Mouse (Mus musculus) C2C12 (cell line): ENCODE measurements around the gene Gm45716. TPM values are rescaled to one million over a fixed set of nuclear protein-coding genes. Genes with fewer than 3 reads are reported as not detected.

ENCODE experiments used
- H3K27me3 ChIP-seq: one replicate; pipeline ENCODE4 v1.6.1; 2011; ENCODE audit not compliant: control insufficient read depth, insufficient read depth, insufficient read length
- H3K36me3 ChIP-seq: one replicate; pipeline ENCODE4 v1.6.1; 2011; ENCODE audit not compliant: control insufficient read depth, insufficient read depth
- H3K4me3 ChIP-seq: one replicate; pipeline ENCODE4 v1.5.1; 2011; ENCODE audit warnings: mild to moderate bottlenecking, control low read depth; ENCODE audit not compliant: poor library complexity, insufficient read depth, severe bottlenecking
- H3K79me2 ChIP-seq: one replicate; pipeline ENCODE4 v1.6.1; 2011; ENCODE audit not compliant: control insufficient read depth, insufficient read depth
- H3K79me3 ChIP-seq: one replicate; pipeline ENCODE4 v1.6.1; 2011; ENCODE audit warnings: low read depth, control low read depth
- H3ac ChIP-seq: one replicate; pipeline ENCODE3; 2011; ENCODE audit warnings: low read depth; ENCODE audit not compliant: control insufficient read depth, insufficient read length
- CEBPB ChIP-seq: IDR thresholded peaks from one replicate; pipeline ENCODE4 v1.6.1; 2011; ENCODE audit warnings: low read depth, mild to moderate bottlenecking, control low read depth, moderate library complexity
- CTCF ChIP-seq: IDR thresholded peaks from one replicate; pipeline ENCODE4 v1.5.1; 2011; ENCODE audit not compliant: control insufficient read depth, insufficient read depth, insufficient read length
- FOSL1 ChIP-seq: IDR thresholded peaks from one replicate; pipeline ENCODE4 v1.8.0; 2011; ENCODE audit warnings: mild to moderate bottlenecking, low read length; ENCODE audit not compliant: poor library complexity, insufficient read depth, severe bottlenecking
- MAX ChIP-seq: IDR thresholded peaks from one replicate; pipeline ENCODE4 v1.6.1; 2011; ENCODE audit warnings: mild to moderate bottlenecking, control low read depth
- MYOD1 ChIP-seq: IDR thresholded peaks from one replicate; pipeline ENCODE4 v1.6.1; 2011; ENCODE audit warnings: low read depth; ENCODE audit not compliant: control insufficient read depth, insufficient read length
- MYOG ChIP-seq: IDR thresholded peaks from one replicate; pipeline ENCODE4 v1.6.1; 2011; ENCODE audit not compliant: control insufficient read depth, insufficient read length; ENCODE audit errors: extremely low read depth
- USF1 ChIP-seq: IDR thresholded peaks from one replicate; pipeline ENCODE4 v1.6.1; 2011; ENCODE audit warnings: low read depth, mild to moderate bottlenecking, control low read depth, moderate library complexity
- polyA plus RNA-seq: library from polyadenylated mRNA; unstranded; fragments of >200 nt; fragmentation: generic; extraction: Trizol; gene quantifications from one replicate; pipeline ENCODE4 v1.2.1, GENCODE M21; 2012; ENCODE audit warnings: missing spikeins

Gm45716 gene
- polyA plus RNA-seq, 1 experiment, result 22.9 TPM

- Histone ChIP-seq H3ac (peak within 1 kb of the TSS; percentile 84), H3K4me3 (peak within 1 kb of the TSS; percentile 92)
- TF ChIP-seq CEBPB (no peak), MYOD1 (peak; percentile 69)
Measured at GRCm38 (mm10) chr11:90249025-90249650, 61.7 kb downstream of the Gm45716 start, which contains the start of gene Mmd. Mmd (plus strand) TSS chr11:90249456.

DNA sequence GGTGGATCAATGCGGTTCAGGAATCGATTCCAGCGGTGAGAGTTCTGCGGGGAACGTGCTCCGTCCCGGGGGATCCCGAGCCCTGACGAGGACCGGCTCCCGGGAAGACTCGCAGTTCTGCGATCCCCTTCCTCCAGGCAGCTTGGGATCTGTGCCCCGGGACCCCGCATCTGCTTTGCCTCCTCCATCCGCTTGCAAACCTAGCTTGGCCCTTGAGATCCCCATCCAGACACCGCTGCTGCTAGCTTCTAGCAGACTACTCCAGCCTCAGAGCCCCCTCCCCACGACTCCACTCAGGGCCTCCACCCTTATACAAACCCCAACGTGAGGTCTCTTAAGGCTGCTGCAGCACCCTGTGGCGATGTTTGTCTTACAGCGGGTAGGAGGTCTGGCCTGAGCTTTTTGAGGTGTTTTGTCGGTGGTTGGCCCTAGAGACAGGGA, 62.2 kb downstream of the Gm45716 start:
- Histone ChIP-seq H3K79me2 (peaks cover 55% of the 10 kb centered on the region), H3K4me3 (peak overlapping the region; percentile 92), H3K79me3 (peaks cover 52% of the 10 kb centered on the region), H3K27me3 (no peaks in the 10 kb centered on the region), H3K36me3 (peaks cover 14% of the 10 kb centered on the region), H3ac (peak overlapping the region; percentile 84)
- TF ChIP-seq USF1 (no peak), CEBPB (no peak), MAX (no peak), CTCF (no peak), FOSL1 (no peak), MYOG (no peak), MYOD1 (no peak)

More at GRCm38 (mm10) chr11:90249025-90249650, 61.7 kb downstream of the Gm45716 start, which contains the start of gene Mmd:
- no peaks in the 10 kb centered on the region for H3K27me3 ChIP-seq
- H3K79me2 ChIP-seq, result peaks cover 49% of the 10 kb centered on the region
- H3K79me3 ChIP-seq, result peaks cover 46% of the 10 kb centered on the region
- H3K36me3 ChIP-seq, result peaks cover 8% of the 10 kb centered on the region

- Histone ChIP-seq H3K79me2 (peaks cover 59% of the 10 kb centered on the region), H3K36me3 (peaks cover 17% of the 10 kb centered on the region), H3K79me3 (peaks cover 56% of the 10 kb centered on the region), H3ac (peak overlapping the region; percentile 84), H3K27me3 (no peaks in the 10 kb centered on the region), H3K4me3 (peak overlapping the region; percentile 92)
- TF ChIP-seq FOSL1, result no peak
- no peak for TF ChIP-seq CEBPB
- TF ChIP-seq USF1, result no peak
- TF ChIP-seq MYOG, result no peak
- TF ChIP-seq CTCF, result no peak
- no peak for TF ChIP-seq MYOD1
- no peak for TF ChIP-seq MAX
Measured at GRCm38 (mm10) chr11:90250189-90250588, 62.7 kb downstream of the Gm45716 start.

DNA sequence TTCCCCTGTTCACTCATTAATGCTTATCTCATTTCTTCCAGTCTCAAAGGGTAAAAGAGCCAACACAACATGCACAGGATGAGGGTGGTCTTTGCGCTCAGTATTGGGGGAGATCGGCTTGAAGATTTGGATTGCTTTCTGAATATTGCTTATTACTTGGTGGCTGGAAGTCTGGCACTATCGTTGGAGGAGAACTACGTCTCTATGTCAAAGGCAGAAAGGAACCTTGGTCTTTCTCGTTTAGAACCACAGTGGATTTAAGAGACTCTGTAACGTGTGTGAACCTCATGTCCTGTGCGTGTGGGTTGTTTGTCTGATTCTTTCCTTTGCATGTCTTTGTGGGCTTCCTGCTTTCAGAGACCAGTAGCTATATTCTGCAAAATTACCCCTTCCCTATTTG, 63.2 kb downstream of the Gm45716 start:
- Histone ChIP-seq H3K36me3 (peaks cover 23% of the 10 kb centered on the region), H3K4me3 (peak overlapping the region; percentile 92), H3ac (peak overlapping the region; percentile 74), H3K79me3 (peaks cover 62% of the 10 kb centered on the region), H3K27me3 (no peaks in the 10 kb centered on the region), H3K79me2 (peaks cover 65% of the 10 kb centered on the region)
- TF ChIP-seq MAX (no peak), CEBPB (no peak), CTCF (no peak), USF1 (no peak), MYOG (no peak), MYOD1 (no peak), FOSL1 (no peak)

GRCm38 (mm10) chr11:90251923-90252322, 64.4 kb downstream of the Gm45716 start:
- H3K36me3 ChIP-seq, result peaks cover 35% of the 10 kb centered on the region
- peak overlapping the region; percentile 92 for H3K4me3 ChIP-seq
- peaks cover 77% of the 10 kb centered on the region for H3K79me2 ChIP-seq
- no peak for TF ChIP-seq CEBPB
- H3K79me3 ChIP-seq, result peaks cover 74% of the 10 kb centered on the region
- H3K27me3 ChIP-seq, result no peaks in the 10 kb centered on the region
- H3ac ChIP-seq, result peak overlapping the region; percentile 54

- H3ac ChIP-seq, result peak overlapping the region; percentile 60
- peaks cover 81% of the 10 kb centered on the region for H3K79me2 ChIP-seq
- no peaks in the 10 kb centered on the region for H3K27me3 ChIP-seq
- peaks cover 78% of the 10 kb centered on the region for H3K79me3 ChIP-seq
- H3K36me3 ChIP-seq, result peaks cover 39% of the 10 kb centered on the region
- TF ChIP-seq MAX (no peak), CEBPB (no peak), MYOG (no peak), CTCF (no peak), MYOD1 (no peak), FOSL1 (no peak), USF1 (no peak)
- H3K4me3 ChIP-seq, result peak overlapping the region; percentile 92
Measured at GRCm38 (mm10) chr11:90252366-90252765, 64.9 kb downstream of the Gm45716 start.
